Mouse (Mus musculus): ENCODE results near the gene Atxn7l1.
A peak's percentile ranks its signal among the peaks of the same experiment; 100 is the strongest.
"Not testable (repeated sequence)": the region's sequence is repeated elsewhere in the genome, so short reads cannot be mapped to it uniquely, and the experiment has no call there.

Gene Atxn7l1

DNA sequence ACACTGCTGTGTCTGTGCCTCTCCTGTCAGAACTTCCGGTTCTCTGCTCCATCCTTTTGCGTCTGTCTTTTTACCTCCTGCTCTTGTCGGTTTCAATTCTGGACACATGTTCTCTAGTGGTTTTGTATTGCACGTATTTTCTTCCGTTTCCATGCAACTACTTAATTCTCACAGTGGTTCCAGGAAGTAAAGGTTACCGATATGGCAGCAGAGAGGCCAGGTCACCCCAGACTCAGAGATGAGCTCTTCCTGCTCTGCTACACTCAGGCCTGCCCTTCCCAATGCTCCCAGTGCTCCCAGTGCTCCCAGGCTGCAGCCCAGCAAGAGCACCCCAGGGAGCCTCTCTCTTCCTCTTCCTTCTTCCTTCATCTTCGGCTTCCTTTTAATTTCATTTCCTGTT lies 15.7 kb upstream of the Atxn7l1 start:
- peak; percentile 81 for DNase-seq (ENCODE audit: low read depth, low spot score)
- Histone ChIP-seq H3K36me3 (ENCODE audit: control insufficient read depth, insufficient read depth, low read length, poor library complexity, severe bottlenecking) (no peaks in the 10 kb centered on the region), H3K27me3 (ENCODE audit: control insufficient read depth, insufficient read depth, low read length, poor library complexity, severe bottlenecking) (no peaks in the 10 kb centered on the region)

- peak; percentile 50 for DNase-seq (ENCODE audit: low read depth, low spot score)
- no peaks in the 10 kb centered on the region for H3K27me3 ChIP-seq (ENCODE audit: control insufficient read depth, insufficient read depth, low read length, poor library complexity, severe bottlenecking)
- no peaks in the 10 kb centered on the region for H3K36me3 ChIP-seq (ENCODE audit: control insufficient read depth, insufficient read depth, low read length, poor library complexity, severe bottlenecking)
Observed at GRCm38 (mm10) chr12:33137857-33138256, 9.6 kb upstream of the Atxn7l1 start.

- DNase-seq (ENCODE audit: low read depth, low spot score) = no peak
- H3K27me3 ChIP-seq (ENCODE audit: control insufficient read depth, insufficient read depth, low read length, poor library complexity, severe bottlenecking) = no peaks in the 10 kb centered on the region
- H3K36me3 ChIP-seq (ENCODE audit: control insufficient read depth, insufficient read depth, low read length, poor library complexity, severe bottlenecking) = no peaks in the 10 kb centered on the region
Observed at GRCm38 (mm10) chr12:33139083-33139482, 8.4 kb upstream of the Atxn7l1 start.

DNA sequence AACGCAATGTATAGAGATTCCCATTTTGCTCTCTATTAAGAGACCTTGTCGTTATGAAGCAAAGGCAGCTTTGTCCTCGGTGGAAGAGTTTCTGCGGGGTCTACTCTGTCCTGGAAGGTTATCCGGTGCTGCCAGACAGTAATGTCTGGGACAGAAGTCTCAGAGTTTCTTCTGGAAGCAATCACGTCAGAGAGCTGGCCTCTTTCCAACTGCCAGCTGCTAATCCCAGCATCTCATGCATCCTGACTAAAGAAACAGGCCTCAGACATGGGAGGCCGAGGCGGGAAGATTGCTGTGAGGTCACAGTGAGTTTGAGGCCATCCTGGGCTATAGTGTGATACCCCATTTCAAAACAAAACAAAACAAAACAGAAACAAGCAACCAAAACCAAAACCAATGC lies 3.0 kb upstream of the Atxn7l1 start:
- no peaks in the 10 kb centered on the region for H3K36me3 ChIP-seq (ENCODE audit: control insufficient read depth, insufficient read depth, low read length, poor library complexity, severe bottlenecking)
- no peak for DNase-seq (ENCODE audit: low read depth, low spot score)
- no peaks in the 10 kb centered on the region for H3K27me3 ChIP-seq (ENCODE audit: control insufficient read depth, insufficient read depth, low read length, poor library complexity, severe bottlenecking)

- H3K36me3 ChIP-seq (ENCODE audit: control insufficient read depth, insufficient read depth, low read length, poor library complexity, severe bottlenecking) = no peaks in the 10 kb centered on the region
- no peaks in the 10 kb centered on the region for H3K27me3 ChIP-seq (ENCODE audit: control insufficient read depth, insufficient read depth, low read length, poor library complexity, severe bottlenecking)
- no peak for DNase-seq (ENCODE audit: low read depth, low spot score)
Observed at GRCm38 (mm10) chr12:33146622-33147433, 665 bp upstream of the Atxn7l1 start.

DNA sequence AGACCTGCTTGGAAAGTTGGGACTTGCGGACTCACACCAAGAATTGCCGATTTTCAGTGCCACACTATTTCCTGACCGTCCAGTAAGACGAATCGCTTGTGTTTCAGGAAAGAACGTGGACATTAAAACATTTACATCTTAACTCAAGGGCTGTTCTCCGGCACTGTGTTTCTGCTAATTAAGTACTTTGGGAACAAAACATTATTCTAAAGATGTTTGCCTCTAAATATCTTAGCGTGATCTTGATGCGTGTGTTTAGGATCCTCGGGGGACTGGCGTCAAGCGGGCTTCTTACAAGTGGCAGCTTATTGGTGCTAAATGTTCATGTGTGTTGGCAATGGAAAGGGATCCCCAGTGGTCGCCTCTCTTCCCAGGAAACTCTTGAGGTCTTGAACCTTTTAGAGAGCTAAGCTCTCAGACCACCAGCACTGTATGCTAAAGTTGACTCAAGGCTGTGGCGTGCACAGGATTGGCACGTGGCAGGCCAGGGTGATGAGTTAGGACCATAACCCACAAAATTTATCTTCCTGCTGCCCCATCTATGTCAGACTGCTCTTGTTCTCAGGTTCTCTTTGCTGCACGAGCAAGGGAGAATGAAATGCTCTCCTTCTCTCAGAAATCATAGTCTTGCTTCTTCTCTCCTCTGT lies 2.2 kb downstream of the Atxn7l1 start:
- Histone ChIP-seq H3K27me3 (ENCODE audit: control insufficient read depth, insufficient read depth, low read length, poor library complexity, severe bottlenecking) (no peaks in the 10 kb centered on the region), H3K36me3 (ENCODE audit: control insufficient read depth, insufficient read depth, low read length, poor library complexity, severe bottlenecking) (no peaks in the 10 kb centered on the region)
- no peak for DNase-seq (ENCODE audit: low read depth, low spot score)

- no peak for DNase-seq (ENCODE audit: low read depth, low spot score)
- no peaks in the 10 kb centered on the region for H3K27me3 ChIP-seq (ENCODE audit: control insufficient read depth, insufficient read depth, low read length, poor library complexity, severe bottlenecking)
- H3K36me3 ChIP-seq (ENCODE audit: control insufficient read depth, insufficient read depth, low read length, poor library complexity, severe bottlenecking) = no peaks in the 10 kb centered on the region
Observed at GRCm38 (mm10) chr12:33153131-33153530, 5.6 kb downstream of the Atxn7l1 start.

- no peaks in the 10 kb centered on the region for H3K36me3 ChIP-seq (ENCODE audit: control insufficient read depth, insufficient read depth, low read length, poor library complexity, severe bottlenecking)
- H3K27me3 ChIP-seq (ENCODE audit: control insufficient read depth, insufficient read depth, low read length, poor library complexity, severe bottlenecking) = no peaks in the 10 kb centered on the region
- DNase-seq (ENCODE audit: low read depth, low spot score) = no peak
Observed at GRCm38 (mm10) chr12:33153850-33154249, 6.4 kb downstream of the Atxn7l1 start.

DNA sequence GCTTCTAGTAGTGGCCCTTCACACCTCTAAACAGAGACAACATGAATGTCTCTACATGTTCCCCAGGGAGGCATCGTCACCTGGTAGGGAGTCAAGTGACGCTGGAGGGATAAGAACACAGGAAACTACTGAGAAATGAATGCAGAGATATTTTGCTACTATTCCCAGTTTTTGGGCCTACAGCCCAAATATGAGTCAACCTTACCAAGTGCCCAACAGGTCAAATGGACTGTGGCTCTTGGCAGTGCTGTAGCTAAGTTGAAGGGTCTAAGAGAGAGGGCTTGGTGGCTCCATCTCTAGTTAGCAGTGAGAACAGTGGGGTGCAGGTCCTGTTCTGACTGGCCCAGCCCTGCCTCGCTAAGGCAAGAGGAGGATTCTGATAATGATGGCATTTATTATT lies 7.2 kb downstream of the Atxn7l1 start:
- Histone ChIP-seq H3K27me3 (ENCODE audit: control insufficient read depth, insufficient read depth, low read length, poor library complexity, severe bottlenecking) (no peaks in the 10 kb centered on the region), H3K36me3 (ENCODE audit: control insufficient read depth, insufficient read depth, low read length, poor library complexity, severe bottlenecking) (no peaks in the 10 kb centered on the region)
- DNase-seq (ENCODE audit: low read depth, low spot score) = no peak

DNA sequence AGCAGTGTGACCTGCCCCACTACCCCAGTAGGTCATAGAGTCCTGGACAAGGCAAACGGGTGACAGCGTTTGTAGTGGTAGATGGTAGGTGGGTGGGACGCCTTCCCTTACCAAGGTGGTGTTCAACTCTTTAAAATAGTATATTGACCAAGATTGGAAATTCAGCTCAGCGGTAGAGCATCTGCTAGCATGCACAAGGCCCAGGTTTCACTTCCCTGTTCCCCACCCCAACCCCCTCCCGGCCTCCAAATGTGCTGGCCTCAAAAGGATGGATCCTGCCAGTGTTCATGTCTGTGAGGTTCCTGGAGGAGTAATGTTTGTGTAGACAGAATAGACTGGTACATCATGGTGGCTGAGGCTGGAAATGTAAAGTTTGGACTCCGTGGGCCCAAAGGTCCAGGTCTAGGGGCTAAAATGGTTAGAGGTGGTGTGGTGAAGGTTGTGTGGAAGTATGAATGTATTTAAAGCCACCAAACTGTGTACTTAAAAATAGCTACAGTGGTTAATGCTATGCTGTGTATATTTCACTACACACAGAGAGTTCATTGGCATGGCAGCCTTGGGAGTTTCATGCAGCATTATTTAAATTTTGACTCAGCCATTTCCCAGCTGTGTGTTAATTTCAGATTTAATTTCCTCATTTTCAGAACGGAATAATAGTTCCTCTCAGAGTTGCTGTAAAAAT lies 9.0 kb downstream of the Atxn7l1 start:
- Histone ChIP-seq H3K36me3 (ENCODE audit: control insufficient read depth, insufficient read depth, low read length, poor library complexity, severe bottlenecking) (no peaks in the 10 kb centered on the region), H3K27me3 (ENCODE audit: control insufficient read depth, insufficient read depth, low read length, poor library complexity, severe bottlenecking) (no peaks in the 10 kb centered on the region)
- peak; percentile 80 for DNase-seq (ENCODE audit: low read depth, low spot score)

GRCm38 (mm10) chr12:33158256-33158655 lies 10.8 kb downstream of the Atxn7l1 start:
- Histone ChIP-seq H3K36me3 (ENCODE audit: control insufficient read depth, insufficient read depth, low read length, poor library complexity, severe bottlenecking) (no peaks in the 10 kb centered on the region), H3K27me3 (ENCODE audit: control insufficient read depth, insufficient read depth, low read length, poor library complexity, severe bottlenecking) (no peaks in the 10 kb centered on the region)
- DNase-seq (ENCODE audit: low read depth, low spot score) = peak; percentile 55

DNA sequence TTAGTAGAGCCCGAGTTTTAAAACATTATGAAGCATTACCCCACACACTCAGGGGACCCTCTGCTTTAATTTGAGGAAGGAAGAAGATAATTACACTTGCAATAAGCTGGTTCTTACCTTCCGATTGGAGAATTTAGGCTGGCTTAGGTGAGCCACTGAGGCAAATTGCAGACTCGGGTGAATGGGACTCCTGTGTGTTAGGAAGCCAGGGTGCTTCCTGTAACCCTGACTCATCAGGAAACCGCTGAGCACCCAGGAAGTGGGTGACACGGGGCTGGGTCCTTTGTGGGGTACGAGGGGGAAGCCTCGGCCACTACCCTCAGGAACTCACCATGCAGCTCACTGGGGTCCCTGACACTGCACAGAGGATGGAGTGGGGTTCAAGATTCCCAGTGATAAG lies 12.9 kb downstream of the Atxn7l1 start:
- DNase-seq (ENCODE audit: low read depth, low spot score) = no peak
- no peaks in the 10 kb centered on the region for H3K36me3 ChIP-seq (ENCODE audit: control insufficient read depth, insufficient read depth, low read length, poor library complexity, severe bottlenecking)

GRCm38 (mm10) chr12:33162541-33162940 lies 15.0 kb downstream of the Atxn7l1 start:
- no peaks in the 10 kb centered on the region for H3K27me3 ChIP-seq (ENCODE audit: control insufficient read depth, insufficient read depth, low read length, poor library complexity, severe bottlenecking)
- H3K36me3 ChIP-seq (ENCODE audit: control insufficient read depth, insufficient read depth, low read length, poor library complexity, severe bottlenecking) = no peaks in the 10 kb centered on the region
- DNase-seq (ENCODE audit: low read depth, low spot score) = no peak

More for the DNA sequence above, 12.9 kb downstream of the Atxn7l1 start:
- H3K27me3 ChIP-seq (ENCODE audit: control insufficient read depth, insufficient read depth, low read length, poor library complexity, severe bottlenecking) = no peaks in the 10 kb centered on the region

DNA sequence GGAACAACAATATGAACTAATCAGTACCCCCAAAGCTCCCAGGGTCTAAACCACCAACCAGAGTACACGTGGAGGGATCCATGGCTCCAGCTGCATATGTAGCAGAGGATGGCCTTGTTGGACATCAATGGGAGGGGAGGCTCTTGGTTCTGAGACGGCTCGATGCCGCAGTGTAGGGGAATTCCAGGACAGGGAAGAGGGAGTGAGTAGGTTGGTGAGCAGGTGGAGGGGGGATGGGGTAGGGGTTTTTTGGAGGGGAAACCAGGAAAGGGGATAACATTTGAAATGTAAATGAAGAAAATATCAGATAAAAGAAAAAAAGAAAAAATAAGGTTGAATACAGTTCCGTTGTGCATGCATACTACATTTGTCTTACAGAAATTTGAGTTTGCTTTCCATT lies 16.5 kb downstream of the Atxn7l1 start:
- DNase-seq (ENCODE audit: low read depth, low spot score); H3K27me3 ChIP-seq (ENCODE audit: control insufficient read depth, insufficient read depth, low read length, poor library complexity, severe bottlenecking); H3K36me3 ChIP-seq (ENCODE audit: control insufficient read depth, insufficient read depth, low read length, poor library complexity, severe bottlenecking): not testable (repeated sequence)

GRCm38 (mm10) chr12:33166712-33167111 lies 19.2 kb downstream of the Atxn7l1 start:
- no peak for DNase-seq (ENCODE audit: low read depth, low spot score)

More at GRCm38 (mm10) chr12:33166712-33167111, 19.2 kb downstream of the Atxn7l1 start:
- H3K36me3 ChIP-seq (ENCODE audit: control insufficient read depth, insufficient read depth, low read length, poor library complexity, severe bottlenecking) = no peaks in the 10 kb centered on the region
- H3K27me3 ChIP-seq (ENCODE audit: control insufficient read depth, insufficient read depth, low read length, poor library complexity, severe bottlenecking) = no peaks in the 10 kb centered on the region
